Mouse (Mus musculus) embryonic facial prominence, embryonic 10.5 days (tissue): ENCODE measurements around the gene Tmem253. TPM values are rescaled to one million over a fixed set of nuclear protein-coding genes. Genes with fewer than 3 reads are reported as not detected.

Experiments
- DNase-seq: peaks from one replicate; pipeline ENCODE4 v3.0.0-alpha.2; 2017; ENCODE audit warnings: low spot score
- H3K27ac ChIP-seq: fragments of 300-500 bp; sonication (generic); replicated peaks from 2 replicates; pipeline ENCODE4 v1.5.1; 2016; ENCODE audit warnings: mild to moderate bottlenecking
- H3K27me3 ChIP-seq: fragments of 300-500 bp; sonication (generic); replicated peaks from 2 replicates; pipeline ENCODE4 v1.6.1; 2016; ENCODE audit warnings: low read depth, mild to moderate bottlenecking; ENCODE audit not compliant: poor library complexity, severe bottlenecking
- H3K36me3 ChIP-seq: fragments of 300-500 bp; sonication (generic); replicated peaks from 2 replicates; pipeline ENCODE4 v1.6.1; 2016; ENCODE audit warnings: mild to moderate bottlenecking, moderate library complexity
- H3K4me1 ChIP-seq: fragments of 300-500 bp; sonication (generic); 2 replicates; pipeline ENCODE4 v1.6.1; 2016
- H3K4me3 ChIP-seq: fragments of 300-500 bp; sonication (generic); 2 replicates; pipeline ENCODE4 v1.5.1; 2016; ENCODE audit warnings: mild to moderate bottlenecking, moderate library complexity
- H3K9me3 ChIP-seq: fragments of 300-500 bp; sonication (generic); 2 replicates; pipeline ENCODE4 v1.6.1; 2016; ENCODE audit warnings: mild to moderate bottlenecking
- WGBS: fragments of 180-500 bp; shearing (Covaris S2); methylation state at CpG from one replicate; pipeline ENCODE4 v1.1.7; 2016; 5-methylcytosine and 5-hydroxymethylcytosine counted together
- polyA plus RNA-seq: library from polyadenylated mRNA; unstranded; fragments of >200 nt; fragmentation: Nextera tagmentation; extraction: Ambion mirVana; gene quantifications from 2 replicates; pipeline ENCODE4 v1.2.1, GENCODE M21; 2016

Tmem253 gene
- polyA plus RNA-seq, 1 experiment from 2014 or later, result 0.65 TPM

DNA sequence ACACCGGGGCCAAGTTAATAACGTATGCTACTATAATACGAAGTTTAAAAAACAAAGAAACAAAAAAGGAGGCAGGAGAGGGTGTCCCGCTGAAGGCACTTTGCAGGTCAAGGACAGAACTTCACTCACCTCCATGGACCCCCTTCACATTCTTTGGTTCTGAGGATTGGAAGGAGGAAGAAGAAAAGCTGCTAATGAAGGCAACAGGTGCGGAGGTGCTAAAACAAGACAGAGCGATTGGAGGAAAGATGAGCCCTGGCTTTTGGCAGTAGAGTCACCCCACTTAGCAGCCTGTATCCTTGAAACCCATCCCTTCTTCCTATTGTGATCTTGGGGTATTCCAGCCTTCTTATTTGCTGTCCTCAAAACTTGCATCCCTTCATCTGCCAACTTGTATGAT is 5.6 kb upstream of the Tmem253 start:
- peaks cover 64% of the 10 kb centered on the region for H3K4me1 ChIP-seq
- no peak for DNase-seq
- peaks cover 47% of the 10 kb centered on the region for H3K36me3 ChIP-seq
- no peaks in the 10 kb centered on the region for H3K9me3 ChIP-seq
- H3K4me3 ChIP-seq, result peak overlapping the region; percentile 57
- peak overlapping the region; percentile 89 for H3K27ac ChIP-seq
- H3K27me3 ChIP-seq, result no peaks in the 10 kb centered on the region
- 49% methylated on average over 6 of the region's 6 CpGs for WGBS

DNA sequence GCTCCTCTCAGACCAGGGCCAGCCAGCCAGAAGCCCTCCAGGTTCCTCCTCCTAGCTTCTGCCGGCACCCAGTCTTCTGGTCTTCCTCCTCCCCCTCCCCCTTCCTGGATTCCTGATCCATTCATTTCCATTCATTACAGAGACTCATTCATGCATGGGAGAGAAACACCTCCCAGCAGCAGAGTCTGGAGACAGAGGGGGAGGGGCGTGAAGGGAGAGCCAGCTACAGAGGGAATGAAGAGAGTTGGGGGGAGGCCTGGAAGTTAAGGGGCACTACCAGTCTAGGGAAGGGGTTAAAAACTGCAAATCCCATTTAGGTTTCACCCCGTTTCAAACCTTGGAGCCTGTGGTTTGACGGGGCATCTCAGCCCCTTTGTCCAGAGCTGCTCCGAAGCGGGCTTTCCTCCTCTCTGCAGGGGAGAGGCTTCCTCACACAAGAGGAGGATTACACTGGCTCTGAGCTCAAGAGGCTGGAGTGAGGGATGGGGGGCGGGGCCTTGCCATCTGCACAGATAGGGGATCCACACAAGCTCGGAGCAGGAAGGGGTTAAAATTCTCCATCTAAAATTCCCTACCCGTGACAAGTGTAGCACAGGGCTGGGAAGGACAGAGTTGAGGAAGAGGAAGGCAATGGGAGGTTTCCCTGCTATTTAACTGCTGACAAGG is 4.9 kb upstream of the Tmem253 start:
- Histone ChIP-seq H3K36me3 (peaks cover 39% of the 10 kb centered on the region), H3K27me3 (no peaks in the 10 kb centered on the region), H3K27ac (peak overlapping the region; percentile 89), H3K4me3 (peak overlapping the region; percentile 57), H3K9me3 (no peaks in the 10 kb centered on the region), H3K4me1 (peaks cover 65% of the 10 kb centered on the region)
- DNase-seq, result peak; percentile 82
- WGBS, result under 1% methylated on average over 9 of the region's 9 CpGs

- Histone ChIP-seq H3K27ac (peak overlapping the region; percentile 89; the same call in 1 of the 2 replicates), H3K27me3 (no peaks in the 10 kb centered on the region), H3K36me3 (peaks cover 28% of the 10 kb centered on the region), H3K4me1 (peaks cover 76% of the 10 kb centered on the region), H3K4me3 (peak overlapping the region; percentile 57; the same call in 1 of the 2 replicates), H3K9me3 (no peaks in the 10 kb centered on the region)
- WGBS, result 65% methylated on average over 1 of the region's 1 CpGs
- DNase-seq, result peak; percentile 28
Measured at GRCm38 (mm10) chr14:52011683-52012082, 3.8 kb upstream of the Tmem253 start.

GRCm38 (mm10) chr14:52012085-52012484 is 3.4 kb upstream of the Tmem253 start:
- Histone ChIP-seq H3K27ac (no peak overlapping the region), H3K4me3 (peak overlapping the region; percentile 80; the same call in 1 of the 2 replicates), H3K9me3 (no peaks in the 10 kb centered on the region), H3K36me3 (peaks cover 24% of the 10 kb centered on the region), H3K27me3 (no peaks in the 10 kb centered on the region), H3K4me1 (peaks cover 80% of the 10 kb centered on the region)
- 83% methylated on average over 4 of the region's 4 CpGs for WGBS
- DNase-seq, result no peak

DNA sequence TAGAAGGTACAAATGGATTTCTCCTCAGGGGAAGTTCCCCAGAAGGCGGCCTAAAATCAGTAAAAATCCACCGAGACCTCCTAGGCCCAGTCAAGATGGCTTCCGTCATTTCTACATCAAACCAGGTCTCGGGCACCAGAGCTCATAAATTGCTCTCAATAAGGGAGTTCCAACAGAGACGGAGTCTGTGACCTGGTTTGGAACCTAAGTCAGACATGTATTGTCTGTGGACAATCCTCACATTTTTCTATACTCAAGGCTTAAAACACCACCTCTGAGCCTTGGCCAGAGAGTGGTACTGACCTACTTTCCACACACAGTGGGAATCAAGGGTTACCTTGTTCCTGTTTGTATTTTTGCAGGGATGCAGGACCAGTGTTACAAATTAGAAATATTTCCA is 2.9 kb upstream of the Tmem253 start:
- no peak for DNase-seq
- Histone ChIP-seq H3K27ac (peak overlapping the region; percentile 99), H3K4me1 (peaks cover 83% of the 10 kb centered on the region), H3K36me3 (peaks cover 20% of the 10 kb centered on the region), H3K4me3 (peak overlapping the region; percentile 80), H3K9me3 (no peaks in the 10 kb centered on the region), H3K27me3 (no peaks in the 10 kb centered on the region)
- WGBS, result 64% methylated on average over 5 of the region's 5 CpGs

DNA sequence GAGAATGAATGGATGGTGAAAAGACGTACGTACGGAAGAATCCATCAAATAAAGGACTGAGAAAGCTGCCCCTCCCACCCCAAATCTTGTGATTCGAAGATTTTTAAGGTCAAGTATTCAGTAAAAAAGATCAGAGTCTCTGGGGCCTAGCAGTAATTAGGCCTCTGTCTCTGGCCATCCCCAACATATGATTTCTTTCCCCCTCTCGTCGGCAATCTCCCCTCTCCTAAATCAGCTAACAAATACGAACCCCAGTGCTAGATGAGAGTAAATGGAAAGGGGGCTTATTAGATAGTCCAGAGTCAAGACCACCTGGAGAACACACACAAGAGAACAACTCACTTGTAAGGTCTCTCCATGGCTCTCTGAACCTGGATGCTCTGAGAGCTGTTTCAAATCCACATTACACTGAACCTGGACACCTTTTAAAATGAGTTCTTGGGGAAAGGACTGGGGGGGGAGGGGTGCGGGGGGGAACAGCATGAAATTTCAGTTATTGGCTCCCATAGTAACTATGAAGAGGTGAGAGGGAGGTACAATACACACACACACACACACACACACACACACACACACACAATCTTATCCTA is 2.3 kb upstream of the Tmem253 start:
- Histone ChIP-seq H3K4me1 (peaks cover 87% of the 10 kb centered on the region), H3K27me3 (no peaks in the 10 kb centered on the region), H3K27ac (peak overlapping the region; percentile 99), H3K4me3 (peak overlapping the region; percentile 80), H3K9me3 (no peaks in the 10 kb centered on the region), H3K36me3 (peaks cover 20% of the 10 kb centered on the region)
- peak; percentile 21 for DNase-seq
- 53% methylated on average over 8 of the region's 8 CpGs for WGBS

DNA sequence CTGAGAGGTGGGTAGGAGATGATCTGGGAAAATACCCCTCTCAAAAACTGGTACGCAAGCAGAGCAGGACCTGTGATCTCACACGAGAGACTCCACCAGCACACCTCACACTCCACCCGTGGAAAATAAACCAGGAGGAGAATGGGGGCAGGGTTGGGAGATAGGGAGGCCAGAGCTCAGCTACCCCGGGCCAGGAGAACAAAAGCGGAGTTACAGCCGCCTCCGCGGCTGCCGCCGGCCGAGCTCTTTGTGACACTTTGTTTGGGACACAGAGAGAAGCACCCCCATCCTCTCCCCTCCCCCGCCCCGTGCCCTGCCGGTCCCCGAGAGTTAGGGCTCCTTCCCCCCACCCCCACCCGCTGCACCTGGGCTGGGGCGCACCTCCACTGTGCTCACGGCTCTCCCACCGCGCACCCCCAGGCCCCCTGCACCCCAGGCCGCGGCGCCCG is 1.7 kb upstream of the Tmem253 start:
- Histone ChIP-seq H3K27ac (peak overlapping the region; percentile 99), H3K9me3 (no peaks in the 10 kb centered on the region), H3K36me3 (peaks cover 16% of the 10 kb centered on the region), H3K4me3 (peak overlapping the region; percentile 80), H3K4me1 (peaks cover 87% of the 10 kb centered on the region), H3K27me3 (no peaks in the 10 kb centered on the region)
- DNase-seq, result peak; percentile 75
- 2% methylated on average over 23 of the region's 24 CpGs for WGBS

- H3K4me3 ChIP-seq, result peak overlapping the region; percentile 80
- peaks cover 87% of the 10 kb centered on the region for H3K4me1 ChIP-seq
- WGBS, result 3% methylated on average over 38 of the region's 80 CpGs
- H3K27me3 ChIP-seq, result no peaks in the 10 kb centered on the region
- no peaks in the 10 kb centered on the region for H3K9me3 ChIP-seq
- H3K27ac ChIP-seq, result peak overlapping the region; percentile 99
- DNase-seq, result no peak
- peaks cover 11% of the 10 kb centered on the region for H3K36me3 ChIP-seq
Measured at GRCm38 (mm10) chr14:52014271-52014760, 1.1 kb upstream of the Tmem253 start.

DNA sequence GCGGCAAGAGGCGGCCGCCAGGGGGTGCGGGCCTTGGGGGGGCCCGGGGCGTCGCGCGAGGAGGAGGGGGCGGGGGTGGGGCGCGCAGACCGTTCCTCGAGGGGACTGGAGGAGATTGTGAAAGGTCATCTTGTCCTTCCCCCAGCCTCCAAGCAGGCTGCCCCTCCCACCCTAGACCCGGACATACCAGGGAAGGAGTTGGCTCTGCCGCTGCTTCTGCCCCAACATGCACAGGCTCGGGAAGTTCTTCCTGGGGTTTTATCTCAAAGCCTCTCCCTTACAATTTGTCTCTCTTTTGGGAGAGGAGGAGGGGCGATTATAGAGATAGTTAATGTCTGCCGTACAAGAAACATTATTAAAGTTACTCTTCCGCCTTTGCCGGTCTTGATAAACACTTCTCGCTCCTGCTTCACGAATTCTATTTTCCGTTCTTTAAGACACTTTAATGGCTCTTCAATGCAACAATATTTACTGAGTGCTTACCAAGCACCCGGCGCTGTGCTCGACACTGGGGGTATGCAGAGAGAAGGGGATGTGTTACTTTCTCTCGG is 622 bp upstream of the Tmem253 start:
- no peaks in the 10 kb centered on the region for H3K27me3 ChIP-seq
- peaks cover 6% of the 10 kb centered on the region; the same call in 1 of the 2 replicates for H3K36me3 ChIP-seq
- peak overlapping the region; percentile 99 for H3K27ac ChIP-seq
- H3K9me3 ChIP-seq, result no peaks in the 10 kb centered on the region
- peak overlapping the region; percentile 80 for H3K4me3 ChIP-seq
- peaks cover 82% of the 10 kb centered on the region for H3K4me1 ChIP-seq
- 1% methylated on average over 28 of the region's 28 CpGs for WGBS
- peak; percentile 88 for DNase-seq

- WGBS, result 77% methylated on average over 13 of the region's 13 CpGs
Measured at GRCm38 (mm10) chr14:52016625-52017405, 1.4 kb downstream of the Tmem253 start.

DNA sequence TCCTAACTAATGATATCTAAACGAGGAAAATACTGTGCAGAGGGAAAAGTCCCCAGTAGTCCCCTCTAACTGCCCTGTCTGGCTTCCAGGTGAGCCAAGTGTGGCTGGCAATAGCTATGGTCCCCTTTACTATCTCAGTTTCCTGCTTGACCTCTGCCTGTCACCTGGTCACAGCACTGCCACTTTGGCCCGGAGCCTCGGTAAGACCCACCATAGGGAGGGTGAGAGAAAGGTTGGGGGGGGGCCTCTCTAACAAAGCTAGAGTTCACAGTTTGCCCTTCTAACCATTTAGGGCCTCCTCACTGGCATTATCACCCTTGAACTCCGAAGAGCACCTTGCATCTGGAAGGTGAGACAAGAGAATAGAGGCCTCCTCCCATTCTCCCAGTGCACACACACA is 2.2 kb downstream of the Tmem253 start:
- H3K4me1 ChIP-seq, result peaks cover 74% of the 10 kb centered on the region
- H3K4me3 ChIP-seq, result 0 out of 2 replicates have a peak overlapping the region, but pooled peaks have one; percentile 1
- no peaks in the 10 kb centered on the region for H3K27me3 ChIP-seq
- H3K27ac ChIP-seq, result 0 out of 2 replicates have a peak overlapping the region, but pooled peaks have one; percentile 35
- peaks cover 5% of the 10 kb centered on the region; the same call in 1 of the 2 replicates for H3K36me3 ChIP-seq
- no peak for DNase-seq
- H3K9me3 ChIP-seq, result no peaks in the 10 kb centered on the region
- WGBS, result 79% methylated on average over 4 of the region's 4 CpGs

More at GRCm38 (mm10) chr14:52016625-52017405, 1.4 kb downstream of the Tmem253 start:
- Histone ChIP-seq H3K4me3 (peak overlapping the region; percentile 23), H3K27ac (peak overlapping the region; percentile 99), H3K4me1 (peaks cover 75% of the 10 kb centered on the region), H3K9me3 (no peaks in the 10 kb centered on the region), H3K36me3 (peaks cover 5% of the 10 kb centered on the region; the same call in 1 of the 2 replicates), H3K27me3 (no peaks in the 10 kb centered on the region)
- no peak for DNase-seq
